Mouse (Mus musculus): Measurements from ENCODE around the gene Tfcp2.

- TF ChIP-seq CTCF (IDR thresholded peaks at IDR 0.05; ENCODE audit: low read depth, low read length) (no peak), POLR2A (IDR thresholded peaks at IDR 0.05; ENCODE audit: insufficient read depth, low read length) (no peak), EP300 (IDR thresholded peaks at IDR 0.05; ENCODE audit: insufficient read depth, low read depth, low read length) (no peak)
Measured at GRCm38 (mm10) chr15:100576392-100576791, 24.6 kb upstream of the Tfcp2 start.

All from ES-Bruce4 (cell line).